Mouse (Mus musculus): ENCODE measurements around the gene Golga5. TPM values are rescaled to one million over a fixed set of nuclear protein-coding genes. Genes with fewer than 3 reads are reported as not detected.

Golga5 gene
- 29.0 and 35.0 TPM in 2 replicates for polyA plus RNA-seq (2015; fragmentation: Nextera tagmentation; extraction: Ambion mirVana)

DNA sequence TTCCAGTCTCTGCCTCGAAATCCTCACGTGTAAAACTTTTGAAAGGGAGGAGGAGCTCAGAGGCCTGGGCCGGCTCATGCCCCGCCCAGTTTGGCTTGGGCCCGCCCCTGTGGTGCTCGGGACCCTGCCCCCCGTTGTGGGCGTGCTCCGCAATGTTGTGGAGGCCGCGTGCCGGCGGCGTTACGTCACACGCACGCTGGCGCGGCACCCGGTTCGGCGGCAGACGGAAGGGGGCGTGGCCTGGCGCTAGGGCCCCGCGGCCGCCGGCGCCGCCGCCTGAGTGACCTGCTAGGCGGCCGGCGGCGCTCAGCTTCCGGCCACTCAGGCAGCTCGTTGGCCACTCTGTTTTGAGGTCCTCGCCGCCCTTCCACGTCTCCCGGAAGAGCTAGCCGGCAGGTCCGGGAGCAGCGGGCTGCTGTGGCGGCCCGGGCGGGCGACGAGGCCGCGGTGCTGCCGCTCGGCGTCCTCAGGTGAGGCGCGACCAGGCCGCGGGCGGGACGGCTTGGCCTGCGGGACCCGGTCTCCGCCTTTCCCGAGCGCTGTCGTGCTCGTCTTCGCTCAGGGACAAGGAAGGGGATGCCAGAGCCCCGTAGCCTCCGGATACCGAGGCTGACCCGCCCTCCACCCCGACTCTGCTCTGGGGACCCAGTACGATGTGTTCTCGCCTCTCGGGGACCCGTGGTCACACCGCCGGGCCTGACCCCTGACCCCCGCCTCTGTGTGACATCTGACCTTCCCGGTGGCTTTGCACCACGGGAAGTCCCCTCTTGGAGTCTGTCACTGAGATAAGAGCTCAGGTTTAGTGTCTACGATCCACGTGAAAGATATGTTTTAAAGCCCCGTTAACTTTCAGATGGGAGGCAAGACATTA, at the start of gene Golga5:
Gene Golga5, plus strand, starts transcription at position 242 of the 871 bp plus-strand sequence.
- Histone ChIP-seq H3K9ac (peak within 1 kb of the TSS; percentile 81), H3K9me3 (no peaks in the 10 kb centered on the region), H3K27ac (peak within 1 kb of the TSS; percentile 76), H3K4me3 (replicated peaks) (peak within 1 kb of the TSS; percentile 83), H3K4me2 (peak within 1 kb of the TSS; percentile 73), H3K4me1 (no peaks in the 10 kb centered on the region), H3K36me3 (peaks cover 6% of the 10 kb centered on the region; the same call in 1 of the 2 replicates), H3K27me3 (replicated peaks) (no peaks in the 10 kb centered on the region)
- peak; percentile 99 for ATAC-seq (ENCODE audit: insufficient read depth, low FRiP score, low read depth)
- under 1% methylated on average over 86 of the region's 86 CpGs for WGBS

DNA sequence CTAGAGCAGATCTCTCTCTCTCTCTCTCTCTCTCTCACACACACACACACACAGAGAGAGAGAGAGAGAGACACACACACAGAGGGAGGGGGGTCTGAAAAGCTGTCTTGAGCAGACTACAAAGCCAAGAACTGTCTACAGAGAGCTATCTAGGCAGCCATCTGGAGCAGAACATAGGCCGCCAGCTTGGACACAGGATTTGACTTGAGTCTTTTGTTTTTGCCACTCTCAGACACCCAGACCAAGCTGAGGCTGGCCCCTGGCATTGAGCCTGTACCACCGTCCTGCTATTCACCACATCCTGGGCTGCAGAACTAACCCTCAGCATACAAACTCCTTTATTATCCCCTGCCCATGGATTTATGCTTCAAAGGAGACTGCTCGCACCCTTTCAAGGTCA, 49.4 kb upstream of the Golga5 start:
- Histone ChIP-seq H3K4me2 (no peak overlapping the region), H3K4me1 (peaks cover 5% of the 10 kb centered on the region), H3K9me3 (no peaks in the 10 kb centered on the region), H3K4me3 (replicated peaks) (no peak overlapping the region), H3K27me3 (replicated peaks) (no peaks in the 10 kb centered on the region), H3K36me3 (no peaks in the 10 kb centered on the region), H3K27ac (no peak overlapping the region), H3K9ac (no peak overlapping the region)
- no peak for ATAC-seq (ENCODE audit: insufficient read depth, low FRiP score, low read depth)
- WGBS: 65% methylated on average over 3 of the region's 3 CpGs

- Histone ChIP-seq H3K27me3 (replicated peaks) (no peaks in the 10 kb centered on the region), H3K4me1 (peaks cover 5% of the 10 kb centered on the region), H3K4me3 (replicated peaks) (no peak overlapping the region), H3K9ac (no peak overlapping the region), H3K9me3 (no peaks in the 10 kb centered on the region), H3K36me3 (no peaks in the 10 kb centered on the region), H3K27ac (no peak overlapping the region), H3K4me2 (no peak overlapping the region)
- WGBS: 71% methylated on average over 10 of the region's 10 CpGs
- ATAC-seq (ENCODE audit: insufficient read depth, low FRiP score, low read depth): 0 out of 2 replicates have a peak, but pooled peaks have one; percentile 7
Measured at GRCm38 (mm10) chr12:102420168-102420890, 48.6 kb upstream of the Golga5 start.

- Histone ChIP-seq H3K27me3 (replicated peaks) (no peaks in the 10 kb centered on the region), H3K27ac (no peak overlapping the region), H3K4me2 (no peak overlapping the region), H3K9ac (no peak overlapping the region), H3K36me3 (no peaks in the 10 kb centered on the region), H3K4me3 (replicated peaks) (no peak overlapping the region), H3K4me1 (no peaks in the 10 kb centered on the region; the same call in 1 of the 2 replicates), H3K9me3 (no peaks in the 10 kb centered on the region)
- 58% methylated on average over 6 of the region's 6 CpGs for WGBS
- peak; percentile 47; the same call in 1 of the 2 replicates for ATAC-seq (ENCODE audit: insufficient read depth, low FRiP score, low read depth)
Measured at GRCm38 (mm10) chr12:102422065-102422464, 46.9 kb upstream of the Golga5 start.

- H3K4me2 ChIP-seq: no peak overlapping the region
- no peak overlapping the region for H3K9ac ChIP-seq
- no peak overlapping the region for H3K27ac ChIP-seq
- H3K9me3 ChIP-seq: no peaks in the 10 kb centered on the region
- H3K36me3 ChIP-seq: no peaks in the 10 kb centered on the region
- no peaks in the 10 kb centered on the region for H3K4me1 ChIP-seq
- ATAC-seq (ENCODE audit: insufficient read depth, low FRiP score, low read depth): no peak
- no peaks in the 10 kb centered on the region for H3K27me3 ChIP-seq (replicated peaks)
- no peak overlapping the region for H3K4me3 ChIP-seq (replicated peaks)
- WGBS: 88% methylated on average over 11 of the region's 11 CpGs
Measured at GRCm38 (mm10) chr12:102422623-102423320, 46.2 kb upstream of the Golga5 start.

- no peak overlapping the region for H3K9ac ChIP-seq
- no peaks in the 10 kb centered on the region for H3K9me3 ChIP-seq
- H3K27ac ChIP-seq: no peak overlapping the region
- no peak overlapping the region for H3K4me3 ChIP-seq (replicated peaks)
- H3K27me3 ChIP-seq (replicated peaks): no peaks in the 10 kb centered on the region
- H3K36me3 ChIP-seq: no peaks in the 10 kb centered on the region
- WGBS: 93% methylated on average over 8 of the region's 8 CpGs
- H3K4me1 ChIP-seq: no peaks in the 10 kb centered on the region
- no peak overlapping the region for H3K4me2 ChIP-seq
- ATAC-seq (ENCODE audit: insufficient read depth, low FRiP score, low read depth): no peak
Measured at GRCm38 (mm10) chr12:102423625-102424024, 45.3 kb upstream of the Golga5 start.

- Histone ChIP-seq H3K4me1 (no peaks in the 10 kb centered on the region), H3K27me3 (replicated peaks) (no peaks in the 10 kb centered on the region), H3K27ac (no peak overlapping the region), H3K4me2 (no peak overlapping the region), H3K4me3 (replicated peaks) (no peak overlapping the region), H3K36me3 (no peaks in the 10 kb centered on the region), H3K9me3 (no peaks in the 10 kb centered on the region), H3K9ac (no peak overlapping the region)
- ATAC-seq (ENCODE audit: insufficient read depth, low FRiP score, low read depth): no peak
- 40% methylated on average over 2 of the region's 2 CpGs for WGBS
Measured at GRCm38 (mm10) chr12:102424456-102424855, 44.5 kb upstream of the Golga5 start.

GRCm38 (mm10) chr12:102425048-102425578, 43.8 kb upstream of the Golga5 start:
- Histone ChIP-seq H3K4me3 (replicated peaks) (no peak overlapping the region), H3K27me3 (replicated peaks) (no peaks in the 10 kb centered on the region), H3K4me2 (no peak overlapping the region), H3K9ac (no peak overlapping the region), H3K27ac (no peak overlapping the region), H3K4me1 (no peaks in the 10 kb centered on the region), H3K9me3 (no peaks in the 10 kb centered on the region), H3K36me3 (no peaks in the 10 kb centered on the region)
- 78% methylated on average over 4 of the region's 4 CpGs for WGBS
- ATAC-seq (ENCODE audit: insufficient read depth, low FRiP score, low read depth): no peak

DNA sequence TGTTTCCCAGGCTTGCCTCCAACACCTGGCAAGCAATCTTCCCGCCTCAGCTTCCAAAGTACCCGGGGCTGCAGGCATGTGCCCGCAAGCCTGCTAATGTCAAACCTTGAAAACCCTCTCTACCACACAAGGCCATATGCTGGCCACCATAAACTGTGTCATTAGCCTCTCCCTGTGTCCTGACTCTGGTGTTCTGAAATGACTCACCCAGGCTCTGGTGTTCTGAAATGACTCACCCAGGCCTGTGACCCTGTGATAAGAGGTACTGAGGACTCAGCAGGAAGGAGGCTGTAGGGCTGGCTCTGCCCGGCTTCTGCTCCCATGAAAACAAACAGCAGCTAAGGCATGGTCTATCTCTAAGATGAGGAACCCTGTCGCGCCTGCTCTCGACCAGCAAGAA, 42.6 kb upstream of the Golga5 start:
- 77% methylated on average over 7 of the region's 7 CpGs for WGBS
- Histone ChIP-seq H3K4me2 (no peak overlapping the region), H3K9ac (no peak overlapping the region), H3K9me3 (no peaks in the 10 kb centered on the region), H3K27ac (no peak overlapping the region), H3K36me3 (no peaks in the 10 kb centered on the region), H3K4me3 (replicated peaks) (no peak overlapping the region), H3K4me1 (no peaks in the 10 kb centered on the region), H3K27me3 (replicated peaks) (no peaks in the 10 kb centered on the region)
- peak; percentile 84; the same call in 1 of the 2 replicates for ATAC-seq (ENCODE audit: insufficient read depth, low FRiP score, low read depth)

DNA sequence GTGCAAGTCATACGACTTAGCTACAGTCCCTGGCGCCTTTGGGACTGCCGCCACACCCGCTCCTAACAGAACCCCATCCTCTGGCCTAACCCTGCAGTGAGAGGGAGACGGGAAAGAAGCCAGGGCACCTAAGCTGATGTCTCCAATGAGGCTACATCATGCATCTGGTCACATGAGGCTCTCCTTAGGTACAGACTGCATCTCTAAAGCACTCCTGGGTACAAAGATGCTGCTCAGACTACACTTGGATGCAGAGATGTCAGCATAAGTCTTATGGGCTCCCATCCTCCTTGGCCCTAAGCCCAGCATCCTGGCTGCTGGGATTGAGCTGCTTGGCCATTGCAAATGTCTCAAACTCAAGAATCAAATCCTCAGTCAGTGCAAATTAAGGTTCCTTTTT, 39.3 kb upstream of the Golga5 start:
- Histone ChIP-seq H3K9ac (no peak overlapping the region), H3K4me1 (no peaks in the 10 kb centered on the region)
- WGBS: 95% methylated on average over 5 of the region's 5 CpGs

DNA sequence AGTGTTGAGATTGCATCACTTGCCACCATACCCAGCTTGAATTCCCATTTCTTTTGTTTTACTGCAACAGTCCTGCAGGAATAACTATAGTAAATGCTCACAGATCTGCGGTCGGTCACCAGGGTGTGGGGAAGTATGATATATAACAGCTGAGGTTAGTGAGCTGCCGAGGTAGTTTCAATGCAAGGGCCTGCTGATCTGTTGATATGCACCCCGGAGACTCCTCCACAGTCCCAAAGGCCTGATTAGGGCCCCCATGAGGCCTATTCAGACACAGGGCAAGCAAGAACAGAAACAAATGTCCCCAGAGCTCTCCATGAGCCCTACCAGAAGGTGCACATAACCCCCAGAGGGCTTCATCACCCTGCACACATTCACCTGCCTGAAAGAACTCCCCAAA, 38.7 kb upstream of the Golga5 start:
- Histone ChIP-seq H3K36me3 (no peaks in the 10 kb centered on the region), H3K27me3 (replicated peaks) (no peaks in the 10 kb centered on the region), H3K9ac (no peak overlapping the region), H3K27ac (no peak overlapping the region), H3K4me1 (no peaks in the 10 kb centered on the region), H3K4me3 (replicated peaks) (no peak overlapping the region), H3K9me3 (no peaks in the 10 kb centered on the region), H3K4me2 (no peak overlapping the region)
- WGBS: 70% methylated on average over 4 of the region's 4 CpGs
- no peak for ATAC-seq (ENCODE audit: insufficient read depth, low FRiP score, low read depth)

More for the DNA sequence above, 39.3 kb upstream of the Golga5 start:
- Histone ChIP-seq H3K9me3 (no peaks in the 10 kb centered on the region), H3K27ac (no peak overlapping the region), H3K27me3 (replicated peaks) (no peaks in the 10 kb centered on the region), H3K36me3 (no peaks in the 10 kb centered on the region), H3K4me2 (no peak overlapping the region), H3K4me3 (replicated peaks) (no peak overlapping the region)
- ATAC-seq (ENCODE audit: insufficient read depth, low FRiP score, low read depth): no peak
